In the genomic region with DNA sequence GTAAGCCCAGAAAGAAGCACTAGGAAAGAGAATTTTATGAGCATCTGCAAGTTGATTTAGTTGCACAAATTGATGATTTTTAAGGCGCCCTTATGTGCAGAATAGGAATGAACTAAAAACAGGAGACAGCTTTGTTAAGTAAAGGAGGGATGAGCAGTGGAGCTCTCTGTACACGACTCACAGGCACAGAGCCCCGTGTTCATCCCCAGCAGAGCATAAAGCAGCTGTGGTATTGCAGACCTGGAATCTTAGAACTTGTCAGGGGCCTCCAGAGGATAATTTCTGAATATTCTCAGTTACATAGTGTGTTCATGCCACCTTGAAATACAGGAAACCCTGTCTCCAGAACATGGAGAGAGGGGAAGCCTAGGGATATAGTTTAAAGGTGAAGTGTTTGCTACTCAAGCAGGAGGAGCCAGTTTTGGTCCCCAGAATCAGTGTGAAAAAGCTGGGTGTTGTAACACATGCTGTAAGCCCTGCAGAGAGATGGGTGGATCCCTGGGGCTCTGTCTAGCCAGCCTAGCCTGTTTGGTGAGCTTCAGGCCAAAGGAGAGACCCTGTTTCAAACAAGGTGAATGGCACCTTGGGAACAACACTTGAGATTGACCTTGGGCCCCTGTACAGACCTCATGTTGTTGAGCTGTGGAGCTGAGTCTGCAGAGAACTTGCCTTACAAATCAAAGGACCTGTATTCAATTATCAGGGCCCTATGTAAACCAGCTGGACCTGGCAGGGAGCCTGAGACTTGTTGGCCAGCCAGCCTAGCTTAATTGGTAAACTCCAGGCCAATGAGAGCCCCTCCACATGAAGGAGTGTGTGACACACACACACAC, we compare ENCODE assay signal across 8 mouse cellular contexts. TPM values are rescaled to one million over a fixed set of nuclear protein-coding genes. Genes with fewer than 3 reads are reported as not detected.
DNase-seq lines count a peak whose midpoint lies in the region; ATAC-seq and TF ChIP-seq lines count a peak whose summit lies in the region.

No protein-coding gene starts in this region.

- H3K36me3 ChIP-seq in kidney, embryonic 15.5 days: peaks cover 9% of the 10 kb centered on the region

- 0 out of 2 replicates have a peak, but pooled peaks cover 5% of the 10 kb centered on the region for H3K4me1 ChIP-seq in kidney, embryonic 15.5 days

- no peak overlapping the region for H3K4me2 ChIP-seq in kidney, embryonic 15.5 days

- 59% methylated on average over 3 of the region's 3 CpGs for WGBS in kidney, embryonic 15.5 days

- intact Hi-C loops in left cerebral cortex, adult 2 months (cut with DNase I): no loop called here

- no peak overlapping the region for H3K4me3 ChIP-seq in left cerebral cortex, adult 2 months
- no peak overlapping the region for H3K4me3 ChIP-seq in kidney, embryonic 15.5 days (replicated peaks)

- peak; percentile 33; the same call in 1 of the 2 replicates for ATAC-seq in kidney, embryonic 15.5 days (replicated peaks; ENCODE audit: low FRiP score)
- no peak for ATAC-seq in megakaryocyte progenitor cell, adult 5-6 weeks (replicated peaks; ENCODE audit: poor library complexity)

- no peaks in the 10 kb centered on the region for H3K9me3 ChIP-seq in kidney, embryonic 15.5 days (replicated peaks)

- no peak overlapping the region for H3K9ac ChIP-seq in kidney, embryonic 15.5 days

- peak overlapping the region; percentile 28; the same call in 1 of the 2 replicates for H3K27ac ChIP-seq in left cerebral cortex, adult 2 months
- no peak overlapping the region for H3K27ac ChIP-seq in kidney, embryonic 15.5 days

- H3K27me3 ChIP-seq in kidney, embryonic 15.5 days: no peaks in the 10 kb centered on the region

- TF ChIP-seq CTCF in left cerebral cortex, adult 2 months (IDR thresholded peaks at IDR 0.05): no peak

- DNase-seq in left cerebral cortex, adult 2 months (ENCODE audit: extremely low spot score in 1 of 2, low spot score in 2 of 2): no peak
- no peak for DNase-seq in left cerebral cortex, adult 9 months (ENCODE audit: low spot score in 2 of 2)
- DNase-seq in fat pad, adult 2 months (ENCODE audit: extremely low read depth, low read depth, low spot score): peak; percentile 75
- peak; percentile 53 for DNase-seq in lung, postnatal 25 days (ENCODE audit: low spot score)
- DNase-seq in left cerebral cortex, adult 18-20 months (ENCODE audit: low spot score in 2 of 2): no peak
- no peak for DNase-seq in thymus, postnatal 10 days (ENCODE audit: low spot score in 2 of 2)

RNA-seq across cellular contexts. Expression of gene Rufy3, which starts 10.9 kb away (rescaled TPM):
- total RNA-seq in left cerebral cortex, adult 2 months (2021): 100 to 1,000 TPM; 175 to 181 TPM
- 17.7 and 19.3 TPM in 2 replicates for polyA plus RNA-seq in kidney, embryonic 15.5 days (2015; fragmentation: Nextera tagmentation; extraction: Ambion mirVana)
- total RNA-seq in left cerebral cortex, adult 18-20 months (2021): 100 to 1,000 TPM; 181 TPM
- 6.8 and 7.1 TPM in 2 replicates for total RNA-seq in megakaryocyte progenitor cell, adult 5-6 weeks (2015)
- total RNA-seq in megakaryocyte progenitor cell, adult 5-6 weeks (2017): 13.0 and 18.7 TPM in 2 replicates

RNA-seq across cellular contexts. Expression of gene Utp3, which starts 21.5 kb away (rescaled TPM):
- 10 to 100 TPM; 25.8 to 31.5 TPM for total RNA-seq in left cerebral cortex, adult 2 months (2021)
- polyA plus RNA-seq in kidney, embryonic 15.5 days (2015; fragmentation: Nextera tagmentation; extraction: Ambion mirVana): 72.8 and 75.6 TPM in 2 replicates
- 10 to 100 TPM; 29.4 to 29.8 TPM for total RNA-seq in left cerebral cortex, adult 18-20 months (2021)
- 87.9 and 92.8 TPM in 2 replicates for total RNA-seq in megakaryocyte progenitor cell, adult 5-6 weeks (2015)
- total RNA-seq in megakaryocyte progenitor cell, adult 5-6 weeks (2017): 55.1 and 71.4 TPM in 2 replicates

RNA-seq across cellular contexts. Expression of gene Jchain, which starts 48.0 kb away (rescaled TPM):
- total RNA-seq in left cerebral cortex, adult 2 months (2021): under 1 TPM; 0.47 to 0.66 TPM
- polyA plus RNA-seq in kidney, embryonic 15.5 days (2015; fragmentation: Nextera tagmentation; extraction: Ambion mirVana): 0.31 TPM in 1 of 2 replicates, not detected in the other
- under 1 TPM; 0.51 to 0.87 TPM for total RNA-seq in left cerebral cortex, adult 18-20 months (2021)
- total RNA-seq in megakaryocyte progenitor cell, adult 5-6 weeks (2015): 1.5 and 2.3 TPM in 2 replicates
- 0.84 and 3.3 TPM in 2 replicates for total RNA-seq in megakaryocyte progenitor cell, adult 5-6 weeks (2017)

Comparison
In these comparisons a context has a peak if more than half of its experiments do, and no peak if none do; other contexts are left out.
1. DNase-seq: peak in fat pad, adult 2 months (single experiment) and lung, postnatal 25 days (single experiment); none in left cerebral cortex, adult 2 months (0 of 2), left cerebral cortex, adult 9 months (0 of 2), left cerebral cortex, adult 18-20 months (0 of 2) and thymus, postnatal 10 days (0 of 2).
2. RNA of gene Rufy3, which starts 10.9 kb away (total RNA-seq): 181 TPM in left cerebral cortex, adult 18-20 months and 175 to 181 TPM in left cerebral cortex, adult 2 months; 6.8 to 18.7 TPM in megakaryocyte progenitor cell, adult 5-6 weeks; every median in the first group is over 4 times any median in the second.